In genomic region chr1:188906175-188906574, GRCm38 (mm10) we compare ENCODE assay signal across 16 mouse cellular contexts.
"Had no signal": no experiment of that assay in that cellular context is flagged by ENCODE, and none has a peak within 500 bp of the region (broad histone marks: within the 10 kb centered on the region; RNA-seq: fewer than 3 reads in every experiment).

No protein-coding gene starts in this region.

- H3K27me3 ChIP-seq: neural tube, embryonic 12.5 days; neural tube, embryonic 13.5 days; neural tube, embryonic 15.5 days; stomach, embryonic 15.5 days had no signal

- H3K9ac ChIP-seq: neural tube, embryonic 12.5 days; neural tube, embryonic 13.5 days; neural tube, embryonic 15.5 days; stomach, embryonic 15.5 days had no signal

- H3K36me3 ChIP-seq: neural tube, embryonic 12.5 days; neural tube, embryonic 13.5 days; neural tube, embryonic 15.5 days; stomach, embryonic 15.5 days had no signal

- H3K4me3 ChIP-seq: neural tube, embryonic 12.5 days; neural tube, embryonic 13.5 days; neural tube, embryonic 15.5 days; stomach, embryonic 15.5 days had no signal

- H3K4me1 ChIP-seq: neural tube, embryonic 12.5 days; neural tube, embryonic 13.5 days; neural tube, embryonic 15.5 days; stomach, embryonic 15.5 days had no signal

- H3K4me2 ChIP-seq: neural tube, embryonic 12.5 days; neural tube, embryonic 13.5 days; neural tube, embryonic 15.5 days; stomach, embryonic 15.5 days had no signal

- H3K27ac ChIP-seq: neural tube, embryonic 12.5 days; neural tube, embryonic 13.5 days; neural tube, embryonic 15.5 days; stomach, embryonic 15.5 days had no signal

- DNase-seq: retina, postnatal 1 day; right cerebral cortex, adult 18-20 months; right cerebral cortex, postnatal 14 days; right cerebral cortex, postnatal 25 days; right cerebral cortex, postnatal 4 days; spleen, adult 18-20 months; thymus, adult 18-20 months; thymus, adult 2 months; thymus, postnatal 14 days; thymus, postnatal 25 days; thymus, postnatal 36 days; thymus, postnatal 4 days had no signal

- H3K9me3 ChIP-seq: neural tube, embryonic 12.5 days; neural tube, embryonic 13.5 days; neural tube, embryonic 15.5 days; stomach, embryonic 15.5 days had no signal
